Mouse (Mus musculus): ENCODE data around the gene Fabp1.

DNA sequence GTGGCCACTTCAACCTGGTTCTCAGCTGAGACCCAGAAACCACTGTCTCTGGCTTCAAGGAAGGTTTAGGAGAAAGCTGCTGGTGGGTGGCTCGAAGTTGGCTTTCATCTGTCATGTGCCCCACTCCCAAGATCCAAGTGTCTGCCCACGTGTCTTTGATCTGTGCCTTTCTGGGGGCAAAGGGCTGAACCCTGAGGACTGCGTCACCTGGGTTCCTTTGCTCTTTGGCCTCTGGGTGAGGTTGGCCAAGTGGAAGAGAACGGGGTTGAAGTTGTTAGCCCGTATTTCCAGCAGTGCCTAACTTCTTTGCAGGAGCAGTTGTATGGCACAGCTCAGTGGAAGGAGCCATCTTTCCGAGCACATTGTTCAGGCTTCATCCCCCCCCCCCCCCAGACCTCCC is 36.9 kb downstream of the Fabp1 start:
- TF ChIP-seq CHD2 (IDR thresholded peaks at IDR 0.05; ENCODE audit: low read length) (no peak), ZKSCAN1 (IDR thresholded peaks at IDR 0.05; ENCODE audit: low read depth, low read length) (no peak), CTCF (IDR thresholded peaks at IDR 0.05 in 2 of 3, conservative IDR thresholded peaks at IDR 0.05 in 1 of 3; ENCODE audit: control insufficient read depth in 1 of 3, insufficient read depth in 1 of 3, low read depth in 2 of 3, low read length in 3 of 3, poor library complexity in 1 of 3, severe bottlenecking in 1 of 3) (no peak), POLR2A (IDR thresholded peaks at IDR 0.05; ENCODE audit: control insufficient read depth in 1 of 2, insufficient read depth in 1 of 2, low read depth in 1 of 2, low read length in 2 of 2, poor library complexity in 1 of 2) (no peak), MEF2A (IDR thresholded peaks at IDR 0.05; ENCODE audit: extremely low read depth, insufficient replicate concordance, low read depth, low read length, poor library complexity, severe bottlenecking) (no peak), USF1 (IDR thresholded peaks at IDR 0.05; ENCODE audit: low read depth, low read length) (no peak), HCFC1 (IDR thresholded peaks at IDR 0.05; ENCODE audit: low read depth, low read length) (no peak), EP300 (IDR thresholded peaks at IDR 0.05; ENCODE audit: low read depth in 1 of 2, low read length in 2 of 2) (no peak), SIN3A (IDR thresholded peaks at IDR 0.05; ENCODE audit: low read length) (no peak), GATA1 (IDR thresholded peaks at IDR 0.05; ENCODE audit: low read depth, low read length) (no peak), TCF12 (IDR thresholded peaks at IDR 0.05; ENCODE audit: low read depth, low read length) (no peak), POLR2AphosphoS5 (IDR thresholded peaks at IDR 0.05; ENCODE audit: borderline replicate concordance, low read depth, low read length) (no peak), MYC (IDR thresholded peaks at IDR 0.05; ENCODE audit: low read depth, low read length) (no peak), ZNF384 (IDR thresholded peaks at IDR 0.05; ENCODE audit: low read depth, low read length) (no peak)

Data from MEL (cell line).